Mouse (Mus musculus) midbrain, embryonic 10.5 days (tissue): Measurements from ENCODE around the gene Ddx31. TPM values are rescaled to one million over a fixed set of nuclear protein-coding genes. Genes with fewer than 3 reads are reported as not detected.

Experiments
- DNase-seq: peaks from one replicate; pipeline ENCODE4 v3.0.0-alpha.2; 2017; ENCODE audit warnings: low spot score
- H3K27ac ChIP-seq: fragments of 300-500 bp; sonication (generic); replicated peaks from 2 replicates; pipeline ENCODE4 v1.5.1; 2016; ENCODE audit warnings: mild to moderate bottlenecking
- H3K27me3 ChIP-seq: fragments of 300-500 bp; sonication (generic); 2 replicates; pipeline ENCODE4 v1.6.1; 2016; ENCODE audit warnings: low read depth, mild to moderate bottlenecking; ENCODE audit not compliant: poor library complexity, severe bottlenecking
- H3K36me3 ChIP-seq: fragments of 300-500 bp; sonication (generic); 2 replicates; pipeline ENCODE4 v1.6.1; 2016; ENCODE audit warnings: mild to moderate bottlenecking, moderate library complexity
- H3K4me1 ChIP-seq: fragments of 300-500 bp; sonication (generic); 2 replicates; pipeline ENCODE4 v1.6.1; 2016
- H3K4me3 ChIP-seq: fragments of 300-500 bp; sonication (generic); 2 replicates; pipeline ENCODE4 v1.5.1; 2016; ENCODE audit warnings: mild to moderate bottlenecking, moderate library complexity
- H3K9me3 ChIP-seq: fragments of 300-500 bp; sonication (generic); replicated peaks from 2 replicates; pipeline ENCODE4 v1.6.1; 2016; ENCODE audit warnings: mild to moderate bottlenecking
- WGBS: fragments of 180-500 bp; shearing (Covaris S2); methylation state at CpG from one replicate; pipeline ENCODE4 v1.1.7; 2016; 5-methylcytosine and 5-hydroxymethylcytosine counted together
- polyA plus RNA-seq: library from polyadenylated mRNA; unstranded; fragments of >200 nt; fragmentation: Nextera tagmentation; extraction: Ambion mirVana; gene quantifications from 2 replicates; pipeline ENCODE4 v1.2.1, GENCODE M21; 2016

Gene Ddx31
- polyA plus RNA-seq, result 20.4 and 22.0 TPM in 2 replicates

GRCm38 (mm10) chr2:28840222-28840951, at the start of gene Ddx31, which contains the start of gene Gtf3c4:
Ddx31 (plus strand) TSS chr2:28840406.
Gtf3c4 (minus strand) TSS chr2:28840360.
- no peaks in the 10 kb centered on the region for H3K9me3 ChIP-seq
- under 1% methylated on average over 63 of the region's 63 CpGs for WGBS
- peak within 1 kb of the TSS; percentile 99 for H3K4me3 ChIP-seq
- H3K36me3 ChIP-seq, result peaks cover 27% of the 10 kb centered on the region
- peaks cover 48% of the 10 kb centered on the region for H3K4me1 ChIP-seq
- H3K27ac ChIP-seq, result peak within 1 kb of the TSS; percentile 96
- DNase-seq, result peak; percentile 95
- H3K27me3 ChIP-seq, result no peaks in the 10 kb centered on the region

- no peaks in the 10 kb centered on the region for H3K27me3 ChIP-seq
- DNase-seq, result peak; percentile 73
- H3K4me1 ChIP-seq, result peaks cover 26% of the 10 kb centered on the region
- H3K36me3 ChIP-seq, result no peaks in the 10 kb centered on the region
- H3K27ac ChIP-seq, result peak overlapping the region; percentile 79
- peak overlapping the region; percentile 38 for H3K4me3 ChIP-seq
- WGBS, result 21% methylated on average over 6 of the region's 6 CpGs
- H3K9me3 ChIP-seq, result no peaks in the 10 kb centered on the region
These were observed 47.1 kb upstream of the Ddx31 start for GRCm38 (mm10) chr2:28792931-28793610.

DNA sequence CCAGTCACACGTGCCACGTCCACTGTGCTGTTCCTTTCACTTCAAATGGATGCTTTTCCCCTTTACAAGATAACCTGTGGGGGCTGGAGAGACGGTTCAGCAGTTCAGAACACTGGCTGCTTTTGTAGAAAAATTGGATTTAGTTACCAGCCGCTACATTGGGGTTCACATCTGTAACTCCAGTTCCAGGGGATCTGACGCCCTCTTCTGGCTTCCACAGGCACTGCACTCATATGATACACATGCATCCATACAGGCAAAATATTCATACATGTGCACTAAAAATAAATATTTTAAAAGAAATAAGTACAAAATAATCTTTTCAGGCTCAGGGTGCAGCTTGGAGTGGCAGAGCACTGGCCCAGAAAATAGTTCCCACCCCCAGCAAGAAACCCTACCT, 45.6 kb upstream of the Ddx31 start:
- Histone ChIP-seq H3K27ac (no peak overlapping the region), H3K4me1 (peaks cover 26% of the 10 kb centered on the region), H3K36me3 (no peaks in the 10 kb centered on the region), H3K27me3 (no peaks in the 10 kb centered on the region), H3K9me3 (no peaks in the 10 kb centered on the region), H3K4me3 (no peak overlapping the region)
- no peak for DNase-seq
- WGBS, result 84% methylated on average over 5 of the region's 5 CpGs

DNA sequence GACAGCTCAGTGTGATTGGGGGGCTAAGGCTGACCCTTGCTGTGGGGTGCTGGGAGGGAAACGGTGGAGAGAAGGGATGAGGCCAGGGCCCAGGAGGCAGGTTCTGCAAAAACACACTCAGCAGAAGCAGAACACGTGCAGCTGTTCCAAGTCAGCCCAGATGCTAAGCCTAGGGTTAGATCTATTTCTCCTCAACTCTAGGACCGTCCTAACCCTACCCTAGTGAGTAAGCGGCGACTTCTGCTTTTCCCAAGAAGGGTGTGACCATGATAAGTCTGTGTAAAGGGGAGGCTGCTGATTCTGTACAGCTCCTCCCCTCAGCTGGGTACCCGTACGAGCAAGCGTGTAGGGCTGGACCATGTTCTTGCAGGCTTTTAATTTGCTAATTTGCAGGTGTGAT, 43.9 kb upstream of the Ddx31 start:
- peaks cover 26% of the 10 kb centered on the region for H3K4me1 ChIP-seq
- no peak for DNase-seq
- H3K27ac ChIP-seq, result no peak overlapping the region
- no peak overlapping the region for H3K4me3 ChIP-seq
- H3K27me3 ChIP-seq, result no peaks in the 10 kb centered on the region
- no peaks in the 10 kb centered on the region for H3K9me3 ChIP-seq
- WGBS, result 81% methylated on average over 8 of the region's 8 CpGs
- H3K36me3 ChIP-seq, result no peaks in the 10 kb centered on the region

DNA sequence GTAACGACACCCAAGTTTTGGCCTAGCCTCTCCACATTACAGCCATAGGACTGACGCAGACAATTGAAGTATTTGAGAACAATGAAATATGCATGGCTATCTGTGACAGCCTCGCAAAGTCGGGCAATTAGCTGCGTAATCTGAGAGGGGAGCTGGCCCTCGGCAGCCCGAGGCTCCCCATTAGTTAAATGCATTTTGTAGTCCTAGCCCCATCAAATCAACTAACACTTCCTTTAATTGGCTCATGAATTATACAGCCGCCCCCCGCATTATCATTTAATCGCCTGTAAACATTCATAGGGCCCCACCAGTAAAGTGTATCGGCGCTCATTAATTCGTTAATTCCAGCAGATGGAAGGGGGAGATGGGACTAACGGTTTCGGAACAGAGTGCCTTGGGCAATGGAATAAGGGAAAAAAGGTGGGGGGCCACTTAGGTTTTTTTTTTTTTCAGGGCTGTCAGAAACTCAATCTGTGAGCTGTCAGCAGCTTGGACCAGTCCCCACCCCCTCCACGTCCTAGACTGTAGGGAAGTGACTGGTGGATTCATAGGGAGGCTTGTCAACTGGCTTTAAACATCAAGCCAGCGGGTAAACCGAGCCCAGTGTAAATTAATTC, 42.6 kb upstream of the Ddx31 start:
- H3K4me1 ChIP-seq, result peaks cover 17% of the 10 kb centered on the region
- no peak for DNase-seq
- H3K9me3 ChIP-seq, result no peaks in the 10 kb centered on the region
- H3K27me3 ChIP-seq, result no peaks in the 10 kb centered on the region
- no peak overlapping the region for H3K27ac ChIP-seq
- no peaks in the 10 kb centered on the region for H3K36me3 ChIP-seq
- WGBS, result 70% methylated on average over 18 of the region's 18 CpGs
- no peak overlapping the region for H3K4me3 ChIP-seq

DNA sequence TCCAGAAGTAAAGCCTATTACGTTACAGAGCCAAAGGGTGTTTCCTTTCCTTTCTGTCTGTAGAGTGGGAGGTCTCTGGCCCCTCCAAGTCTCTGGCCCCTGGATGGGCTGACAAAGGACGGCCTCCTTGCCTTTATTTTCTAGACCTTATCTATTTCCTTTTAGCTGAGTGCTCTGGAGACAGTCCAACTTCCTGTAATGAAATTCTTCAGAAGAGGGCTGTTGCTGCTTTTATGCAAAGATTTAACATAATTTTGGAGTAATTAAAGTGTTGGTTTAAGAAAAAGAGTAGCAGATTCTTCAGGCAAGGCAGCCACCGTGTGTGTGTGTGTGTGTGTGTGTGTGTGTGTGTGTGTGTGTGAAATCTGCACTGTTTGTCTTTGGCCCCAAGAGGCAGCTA, 41.8 kb upstream of the Ddx31 start:
- Histone ChIP-seq H3K4me3 (no peak overlapping the region), H3K27ac (no peak overlapping the region), H3K27me3 (no peaks in the 10 kb centered on the region), H3K9me3 (no peaks in the 10 kb centered on the region), H3K36me3 (no peaks in the 10 kb centered on the region), H3K4me1 (peaks cover 9% of the 10 kb centered on the region)
- WGBS, result 66% methylated on average over 3 of the region's 3 CpGs
- no peak for DNase-seq

- 82% methylated on average over 2 of the region's 2 CpGs for WGBS
- Histone ChIP-seq H3K4me3 (no peak overlapping the region), H3K36me3 (no peaks in the 10 kb centered on the region), H3K9me3 (no peaks in the 10 kb centered on the region), H3K27me3 (no peaks in the 10 kb centered on the region), H3K27ac (no peak overlapping the region), H3K4me1 (peaks cover 7% of the 10 kb centered on the region)
- no peak for DNase-seq
These were observed 40.6 kb upstream of the Ddx31 start for GRCm38 (mm10) chr2:28799575-28799974.

GRCm38 (mm10) chr2:28803406-28803805, 36.8 kb upstream of the Ddx31 start:
- 92% methylated on average over 7 of the region's 7 CpGs for WGBS

GRCm38 (mm10) chr2:28808841-28809240, 31.4 kb upstream of the Ddx31 start:
- 80% methylated on average over 6 of the region's 6 CpGs for WGBS
- no peak overlapping the region for H3K27ac ChIP-seq

More at GRCm38 (mm10) chr2:28803406-28803805, 36.8 kb upstream of the Ddx31 start:
- Histone ChIP-seq H3K4me3 (no peak overlapping the region), H3K36me3 (no peaks in the 10 kb centered on the region), H3K27ac (no peak overlapping the region), H3K9me3 (no peaks in the 10 kb centered on the region), H3K4me1 (no peaks in the 10 kb centered on the region), H3K27me3 (no peaks in the 10 kb centered on the region)
- no peak for DNase-seq

DNA sequence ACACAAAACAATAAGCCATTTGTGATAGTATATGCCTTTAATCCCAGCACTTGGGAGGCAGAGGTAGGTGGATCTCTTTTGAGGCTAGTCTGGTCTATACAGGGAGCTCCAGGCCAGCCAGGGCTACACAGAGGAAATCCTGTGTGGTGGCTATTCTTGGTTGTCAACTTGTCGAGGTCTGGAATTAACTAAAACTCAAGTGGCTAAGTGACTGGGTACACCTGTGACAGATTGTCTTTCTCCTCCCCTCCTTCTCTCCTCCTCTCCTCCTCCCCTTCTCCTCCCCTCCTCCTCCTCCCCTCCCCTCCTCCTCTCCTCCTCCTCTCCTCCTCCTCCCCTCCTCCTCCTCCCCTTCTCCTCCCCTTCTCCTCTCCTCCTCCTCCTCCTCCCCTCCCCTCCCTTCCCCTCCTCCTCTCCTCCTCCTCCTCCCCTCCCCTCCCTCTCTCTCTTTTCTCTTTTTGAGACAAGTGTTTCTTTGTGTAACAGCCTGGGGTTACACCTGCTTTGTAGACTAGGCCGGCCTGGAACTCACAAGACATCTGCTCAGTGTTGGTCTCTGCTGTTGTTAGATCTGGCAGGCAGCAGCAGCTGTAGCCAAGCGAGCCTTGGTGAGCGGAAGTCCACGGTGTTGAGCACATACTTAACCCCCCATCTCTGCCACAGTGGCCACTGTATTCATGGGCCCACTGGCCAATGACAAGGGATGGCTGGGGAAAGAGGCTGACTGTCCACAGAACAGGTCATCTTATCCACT, 29.8 kb upstream of the Ddx31 start:
- no peaks in the 10 kb centered on the region for H3K27me3 ChIP-seq
- no peak overlapping the region for H3K4me3 ChIP-seq
- WGBS, result 59% methylated on average over 5 of the region's 5 CpGs
- no peaks in the 10 kb centered on the region for H3K36me3 ChIP-seq
- no peaks in the 10 kb centered on the region for H3K9me3 ChIP-seq
- no peak overlapping the region for H3K27ac ChIP-seq
- H3K4me1 ChIP-seq, result peaks cover 10% of the 10 kb centered on the region
- DNase-seq, result no peak

More at GRCm38 (mm10) chr2:28808841-28809240, 31.4 kb upstream of the Ddx31 start:
- Histone ChIP-seq H3K4me3 (no peak overlapping the region), H3K27me3 (no peaks in the 10 kb centered on the region), H3K4me1 (peaks cover 10% of the 10 kb centered on the region), H3K9me3 (no peaks in the 10 kb centered on the region), H3K36me3 (no peaks in the 10 kb centered on the region)
- DNase-seq, result no peak

DNA sequence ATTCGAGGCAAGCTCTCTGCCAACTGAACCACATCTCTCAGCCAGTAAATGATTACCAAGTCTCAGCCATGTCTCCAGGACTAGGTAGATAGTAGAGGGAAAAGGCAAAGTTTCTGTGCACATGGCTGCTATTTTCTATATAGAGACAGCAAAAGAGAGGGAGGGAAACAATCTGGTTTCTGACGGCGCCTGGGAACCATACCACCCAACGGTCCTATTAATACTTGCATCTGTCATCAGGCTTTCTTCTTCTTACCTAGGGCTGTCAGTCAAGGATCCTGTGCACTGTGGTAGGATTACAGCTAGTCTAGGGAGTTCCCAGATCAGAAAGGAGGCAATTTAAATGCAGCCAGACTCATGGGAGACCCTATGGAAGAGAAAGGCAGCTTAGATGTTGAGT, 21.3 kb upstream of the Ddx31 start:
- H3K27me3 ChIP-seq, result no peaks in the 10 kb centered on the region
- 0 out of 2 replicates have a peak, but pooled peaks cover 3% of the 10 kb centered on the region for H3K4me1 ChIP-seq
- WGBS, result 84% methylated on average over 4 of the region's 4 CpGs
- no peak overlapping the region for H3K4me3 ChIP-seq
- no peaks in the 10 kb centered on the region for H3K9me3 ChIP-seq
- DNase-seq, result no peak
- no peak overlapping the region for H3K27ac ChIP-seq
- H3K36me3 ChIP-seq, result peaks cover 22% of the 10 kb centered on the region

DNA sequence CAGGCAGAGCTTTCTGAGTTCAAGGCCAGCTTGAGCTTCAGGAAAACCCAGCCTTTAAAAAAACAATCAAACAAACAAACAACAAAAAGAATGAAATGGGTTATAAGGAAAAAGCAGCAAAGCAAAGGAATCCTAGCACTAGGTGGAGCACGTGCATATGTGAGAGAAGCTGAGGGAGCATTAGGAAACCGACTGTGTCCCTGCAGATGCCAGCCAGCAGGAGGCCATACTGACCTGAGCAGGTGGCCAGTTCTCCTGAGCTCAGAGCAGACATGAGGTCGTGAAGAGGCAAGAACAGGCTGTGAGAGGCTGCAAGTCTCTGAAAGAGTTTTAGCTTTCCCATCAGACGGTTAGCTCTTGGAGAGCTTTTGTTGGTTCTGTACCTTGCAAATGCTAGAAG, 10.9 kb upstream of the Ddx31 start:
- Histone ChIP-seq H3K4me3 (no peak overlapping the region), H3K9me3 (no peaks in the 10 kb centered on the region), H3K27me3 (no peaks in the 10 kb centered on the region), H3K36me3 (peaks cover 100% of the 10 kb centered on the region), H3K27ac (no peak overlapping the region), H3K4me1 (no peaks in the 10 kb centered on the region)
- no peak for DNase-seq
- 48% methylated on average over 4 of the region's 4 CpGs for WGBS
